Mouse (Mus musculus) thymus, postnatal 14 days (tissue): ENCODE results near the gene Rad50.

ENCODE experiments used
- DNase-seq: peaks from one replicate; pipeline ENCODE4 v3.0.0; 2021

The Rad50 gene

DNA sequence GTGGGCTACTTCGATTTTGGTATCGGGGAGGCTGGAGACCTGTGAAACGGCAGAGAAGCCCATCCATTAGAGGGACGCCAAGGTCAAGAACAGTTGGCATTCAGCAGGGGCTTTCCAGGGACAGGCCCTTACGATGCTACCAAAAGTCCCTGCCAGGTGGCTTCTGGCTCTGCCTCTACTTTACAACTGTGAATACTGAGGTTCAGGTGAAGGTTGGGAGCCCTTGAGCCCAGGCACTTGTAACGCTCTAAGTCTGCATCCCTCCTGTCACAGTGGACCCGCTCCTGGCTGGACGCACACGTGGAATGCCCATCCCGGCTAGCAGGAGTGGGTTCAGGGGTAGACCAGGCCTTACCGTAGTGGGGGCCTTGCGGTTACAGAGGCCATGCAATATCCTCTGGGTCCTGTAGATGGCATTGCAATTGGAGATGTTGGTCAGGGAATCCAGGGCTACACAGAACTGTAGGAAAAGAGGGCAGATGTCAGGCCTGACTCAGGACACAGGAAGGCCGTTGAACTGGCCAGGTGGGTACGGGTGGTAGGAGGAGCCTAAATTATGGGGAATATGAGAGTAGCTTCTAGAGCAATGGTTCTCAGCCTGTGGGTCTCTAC is 74.9 kb downstream of the Rad50 start:
- DNase-seq = no peak

DNA sequence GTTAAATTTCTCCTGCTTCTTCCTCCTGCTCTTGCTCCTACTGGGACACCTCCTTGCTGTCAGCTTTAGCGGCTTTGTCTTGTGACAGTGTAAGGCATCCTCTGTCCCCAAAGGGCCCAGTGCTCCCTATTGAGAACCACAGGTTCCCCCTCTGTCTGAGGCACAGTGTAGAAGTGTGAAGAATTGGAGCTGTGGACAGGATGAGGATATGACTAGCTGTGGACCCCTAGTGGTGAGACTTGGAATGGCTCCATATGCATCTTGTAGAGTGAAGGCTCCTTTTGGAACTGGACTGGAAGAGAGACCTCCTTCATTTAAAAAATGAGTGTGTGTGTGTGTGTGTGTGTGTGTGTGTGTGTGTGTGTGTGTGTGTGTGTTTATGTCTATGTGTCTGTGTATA is 79.3 kb downstream of the Rad50 start:
- DNase-seq = peak; percentile 76

DNA sequence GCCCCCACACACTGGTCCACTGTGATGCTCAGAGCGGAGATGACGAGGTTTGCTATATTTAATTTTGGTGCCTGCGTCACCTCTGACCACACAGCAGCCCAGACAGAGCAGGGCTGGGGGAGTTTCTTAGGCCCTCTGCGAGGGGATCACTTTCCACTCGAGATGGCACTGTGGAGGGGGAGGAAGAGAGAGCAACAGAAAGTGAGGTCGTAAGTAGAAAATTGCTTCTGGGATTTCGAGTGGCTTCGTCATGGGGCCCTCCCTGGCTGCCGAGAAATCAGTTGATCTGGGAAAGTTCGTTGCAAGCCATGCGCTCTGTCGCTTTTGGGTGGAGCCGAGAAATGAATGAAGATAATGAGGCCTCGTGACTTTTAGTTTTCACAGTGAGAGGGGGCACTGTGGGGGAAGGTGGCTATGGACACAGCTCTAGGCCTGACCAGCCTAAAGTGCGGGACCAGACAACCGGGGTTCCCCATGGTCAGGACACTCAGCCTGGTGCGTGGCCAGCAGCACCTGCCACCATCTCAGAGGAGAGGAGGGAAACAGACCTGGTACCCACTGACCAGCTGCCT is 80.2 kb downstream of the Rad50 start:
- no peak for DNase-seq

DNA sequence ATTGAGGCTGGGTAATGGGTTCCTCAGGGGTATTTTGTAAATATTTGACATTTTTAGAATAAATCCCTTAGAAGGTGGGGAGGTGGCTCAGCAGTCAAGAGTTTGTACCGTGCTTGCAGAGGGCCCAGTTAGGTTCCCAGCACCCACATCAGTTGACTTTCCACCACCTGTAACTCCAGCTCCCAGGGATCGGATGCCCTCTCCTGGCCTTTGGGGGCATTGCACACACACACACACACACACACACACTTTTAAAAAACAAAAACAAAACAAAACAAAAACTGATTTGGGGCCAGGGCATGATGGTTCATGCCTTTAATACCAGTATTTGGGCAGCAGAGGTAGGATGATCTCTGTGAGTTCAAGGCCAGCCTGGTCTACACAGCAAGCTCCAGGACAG is 83.0 kb downstream of the Rad50 start:
- DNase-seq = no peak

DNA sequence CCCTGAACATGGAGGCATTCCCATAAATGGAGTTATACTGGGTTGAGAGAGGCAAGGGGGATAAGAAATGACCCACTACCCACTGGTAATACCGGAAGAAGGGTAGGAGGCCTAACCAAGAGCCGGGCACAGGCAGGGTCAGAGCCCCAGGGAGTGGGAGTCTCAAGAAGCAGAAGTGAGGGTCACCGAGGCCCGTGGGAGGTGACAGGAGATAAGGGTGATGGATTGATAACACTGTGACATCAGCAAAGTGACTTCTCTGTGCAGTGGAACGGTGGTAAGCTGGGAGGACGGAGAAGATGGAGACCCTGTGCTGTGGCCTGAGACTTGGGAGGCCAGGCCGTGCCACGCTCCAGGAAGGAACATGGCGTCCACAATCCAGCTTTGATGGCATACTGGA is 83.5 kb downstream of the Rad50 start:
- DNase-seq = no peak

DNA sequence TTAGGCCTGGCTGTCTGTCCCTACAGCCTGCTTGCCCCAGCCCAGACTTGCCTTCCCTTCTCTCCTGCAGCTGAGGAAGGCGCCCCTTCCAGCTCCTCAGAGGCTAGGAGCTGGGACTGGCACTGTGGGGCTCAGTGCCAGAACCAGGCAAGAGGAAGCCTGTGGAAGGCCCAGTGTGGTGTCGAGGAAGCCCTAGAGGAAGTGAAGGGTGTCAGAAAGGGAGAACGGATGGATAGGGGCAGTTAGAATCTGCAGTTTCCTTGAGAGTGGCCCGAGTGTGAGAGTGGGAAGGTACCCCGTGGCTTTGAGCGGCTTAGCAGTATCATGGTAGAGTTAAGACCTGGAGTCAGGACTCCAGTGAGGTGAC is 84.7 kb downstream of the Rad50 start:
- no peak for DNase-seq

DNA sequence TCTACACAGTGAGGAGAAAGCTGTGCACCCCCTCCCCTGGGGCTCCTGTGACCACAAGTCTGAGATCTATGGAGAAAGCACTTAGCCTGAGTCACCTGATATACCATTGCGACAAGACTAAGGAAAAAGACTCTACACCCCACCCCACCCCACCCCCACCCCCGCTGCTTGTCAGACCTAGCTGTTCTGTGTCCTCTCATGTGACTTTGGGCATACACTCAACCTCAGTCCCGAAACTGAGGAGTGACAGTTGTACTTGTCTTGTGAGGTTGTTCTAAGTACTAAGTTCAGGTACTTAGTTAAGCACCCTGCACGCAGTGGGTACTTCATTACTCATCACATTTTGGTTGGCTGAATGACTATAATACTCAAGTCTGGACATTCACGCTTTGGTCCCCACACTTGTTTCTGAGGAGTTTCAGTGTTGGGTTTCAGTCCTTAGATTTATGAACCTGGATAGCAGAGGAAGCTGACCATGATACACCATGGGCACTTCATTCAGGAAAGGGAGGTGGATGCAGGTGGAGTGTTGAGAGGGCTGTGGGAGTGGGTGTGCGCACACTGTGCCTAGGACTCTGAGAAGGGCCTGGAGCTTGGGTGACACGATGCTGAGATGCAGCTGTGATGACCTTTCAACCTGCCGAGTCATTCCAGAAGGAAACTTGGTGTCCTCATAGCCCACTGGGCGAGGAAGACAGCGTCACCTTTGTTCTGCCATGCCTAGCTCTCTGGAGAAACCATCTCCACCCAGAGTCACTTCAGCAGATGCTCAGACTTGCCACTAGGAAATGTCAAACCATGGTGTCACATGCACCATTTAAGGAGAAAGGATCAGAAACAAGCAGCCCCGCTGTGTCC is 85.3 kb downstream of the Rad50 start:
- no peak for DNase-seq

DNA sequence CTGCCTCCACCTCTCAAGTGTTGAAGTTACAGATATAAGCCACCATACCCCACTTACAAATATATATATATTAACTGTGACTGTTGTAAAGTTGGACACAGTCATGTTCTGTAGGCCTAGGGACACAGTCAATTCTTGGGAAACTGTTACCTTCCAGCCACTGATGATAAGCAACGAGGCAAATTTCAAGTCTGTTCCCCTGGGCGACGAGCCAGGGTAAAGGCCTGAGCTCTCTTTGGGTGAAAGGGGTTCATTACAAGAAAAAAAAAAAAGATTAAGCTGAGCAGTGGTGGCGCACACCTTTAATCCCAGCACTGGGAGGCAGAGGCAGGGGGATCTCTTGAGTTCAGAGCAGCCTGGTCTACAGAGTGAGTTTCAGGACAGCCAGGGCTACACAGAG is 87.0 kb downstream of the Rad50 start:
- DNase-seq = no peak

DNA sequence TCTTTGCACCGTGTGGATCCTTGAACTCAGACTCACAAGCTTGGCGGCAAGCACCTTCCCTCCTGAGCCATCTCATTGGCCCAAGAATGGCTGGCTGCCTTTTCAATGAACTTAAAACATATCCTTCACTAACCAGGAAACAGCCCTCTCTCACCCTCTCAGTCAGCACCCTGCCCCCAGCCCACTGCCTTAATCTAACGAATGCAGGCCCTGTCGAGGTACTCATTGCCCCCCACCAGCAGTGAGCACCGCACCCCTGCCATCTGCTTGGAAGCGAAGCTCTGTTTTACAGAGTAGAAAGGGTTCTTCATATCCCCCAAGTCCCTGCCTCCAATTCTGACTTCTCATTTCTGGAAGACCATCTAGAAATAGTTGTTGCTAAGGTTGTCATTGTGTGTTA is 87.7 kb downstream of the Rad50 start:
- DNase-seq = no peak

DNA sequence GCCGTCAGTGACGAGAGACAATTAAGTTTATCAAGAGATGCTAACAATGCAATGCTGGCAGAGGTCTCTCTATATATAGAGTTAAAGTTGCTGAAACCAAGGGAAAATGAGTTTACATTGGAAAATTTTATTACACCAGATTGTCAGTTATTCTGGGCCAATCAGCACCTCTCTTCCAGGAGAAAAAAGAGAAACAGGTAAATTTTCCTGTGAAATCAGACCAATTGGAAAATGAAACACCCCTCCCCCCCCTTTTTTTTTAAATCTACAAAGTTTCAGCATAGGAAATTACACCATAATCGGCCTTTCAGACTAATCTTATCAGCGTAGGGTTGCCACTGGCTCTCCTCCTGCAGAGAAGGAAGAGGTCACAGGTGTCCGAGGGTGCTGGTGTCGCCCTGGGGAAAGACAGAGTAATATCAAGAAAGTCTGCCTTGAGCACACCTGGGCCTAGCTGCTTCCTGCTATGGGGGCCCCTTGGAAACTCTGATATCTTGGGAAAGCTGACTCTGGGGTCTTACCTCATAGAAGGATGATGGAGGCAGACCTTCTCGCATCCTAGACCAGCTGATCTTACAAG is 88.4 kb downstream of the Rad50 start, which contains the start of gene Il4:
TSS of gene Il4 (minus strand) at position 51 of the 580 bp plus-strand sequence.
- DNase-seq = no peak

DNA sequence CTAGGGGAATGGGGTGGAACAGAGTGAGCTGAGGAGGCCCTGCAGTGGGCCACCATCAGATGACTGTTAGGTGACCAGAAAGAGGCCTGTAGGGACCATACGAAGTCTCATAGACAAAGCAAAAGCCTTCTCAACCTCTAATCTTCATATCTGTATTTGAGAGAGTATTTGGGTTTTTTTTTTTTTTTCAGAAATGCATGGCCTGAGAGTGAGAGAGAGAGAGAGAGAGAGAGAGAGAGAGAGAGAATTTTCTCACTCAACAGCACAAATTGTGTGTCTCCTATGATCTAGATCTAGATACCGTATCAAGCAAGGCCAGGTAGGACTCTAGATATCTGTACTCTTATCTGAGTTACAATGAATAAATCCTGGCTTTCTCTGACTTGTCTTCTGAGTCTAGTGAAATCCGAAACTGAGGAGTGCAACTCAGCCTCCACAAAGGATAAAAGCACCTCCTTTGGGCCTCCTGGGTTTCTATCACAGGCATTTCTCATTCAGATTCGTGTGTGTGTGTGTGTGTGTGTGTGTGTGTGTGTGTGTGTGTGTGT is 89.5 kb downstream of the Rad50 start:
- DNase-seq = no peak

DNA sequence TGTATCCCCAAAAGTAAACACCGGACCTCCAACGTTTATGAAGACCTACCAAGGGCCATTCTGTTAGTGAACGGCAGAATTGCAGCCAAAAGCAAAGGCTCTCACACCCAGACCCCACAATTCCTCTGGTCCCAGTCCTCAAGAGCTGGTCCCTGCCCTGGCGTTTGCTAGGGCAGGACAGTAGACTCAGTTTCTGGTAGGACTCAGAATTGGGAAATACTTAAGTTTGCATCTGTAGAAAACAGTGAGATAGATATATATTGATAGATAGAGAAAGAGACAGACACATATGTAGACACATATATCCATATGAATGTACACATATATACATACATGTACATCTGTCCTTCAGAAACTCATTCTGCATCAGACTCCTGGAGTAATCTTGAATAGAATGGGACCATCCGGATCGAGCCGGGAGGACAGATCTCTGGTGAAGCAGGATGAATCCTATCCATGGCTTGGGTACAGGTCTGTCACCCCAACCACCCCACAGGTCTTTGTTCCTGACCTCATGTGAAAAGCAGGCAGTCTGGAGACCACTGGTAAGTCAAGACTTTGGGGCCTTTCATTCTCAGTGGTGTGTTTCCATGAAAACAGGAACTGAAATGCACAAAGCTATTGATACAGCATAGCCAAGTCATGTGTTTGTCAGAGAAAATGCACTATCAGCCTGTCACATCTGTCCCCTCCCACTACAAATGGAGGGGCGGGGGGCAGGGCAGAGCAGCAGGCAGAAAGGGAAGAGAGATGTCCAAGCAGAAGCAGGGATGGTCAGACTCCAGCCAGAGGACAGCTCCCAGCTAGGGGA is 90.2 kb downstream of the Rad50 start:
- DNase-seq = no peak

DNA sequence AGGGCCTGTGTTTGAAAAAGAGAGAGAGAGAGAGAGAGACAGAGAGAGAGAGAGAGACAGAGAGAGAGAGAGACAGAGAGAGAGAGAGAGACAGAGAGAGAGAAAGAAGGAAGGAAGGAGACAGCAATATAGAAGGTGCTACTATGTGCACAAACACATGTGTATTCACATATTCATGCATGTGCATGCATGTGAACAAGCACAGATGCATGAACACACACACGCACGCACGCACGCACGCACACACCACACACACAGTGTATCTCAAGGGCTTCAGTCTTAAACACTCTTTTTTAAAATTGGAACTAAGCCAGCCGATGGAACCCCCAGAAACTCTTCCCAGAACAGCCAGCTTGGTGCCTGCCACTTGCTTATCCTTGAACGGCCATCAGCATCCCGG is 91.5 kb downstream of the Rad50 start:
- DNase-seq = no peak

DNA sequence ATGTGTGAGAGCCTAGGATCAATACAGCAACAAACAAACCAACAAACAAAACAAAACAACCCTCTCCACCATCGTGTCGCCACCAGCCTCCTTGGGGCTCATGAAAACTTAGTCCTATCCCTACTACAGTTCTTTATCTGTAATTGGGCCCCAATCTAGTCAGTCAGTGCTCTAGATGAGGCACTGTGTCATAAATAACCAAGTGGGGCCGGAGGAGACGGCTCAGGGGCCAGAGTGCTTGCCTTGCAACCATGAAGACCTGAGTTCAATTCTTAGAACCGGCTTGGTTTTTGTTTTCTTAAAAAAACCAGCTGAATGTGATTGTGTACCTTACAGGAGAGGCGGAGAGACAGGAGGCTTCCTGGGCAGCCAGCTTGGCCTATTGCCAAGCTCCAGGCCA is 91.9 kb downstream of the Rad50 start:
- no peak for DNase-seq

DNA sequence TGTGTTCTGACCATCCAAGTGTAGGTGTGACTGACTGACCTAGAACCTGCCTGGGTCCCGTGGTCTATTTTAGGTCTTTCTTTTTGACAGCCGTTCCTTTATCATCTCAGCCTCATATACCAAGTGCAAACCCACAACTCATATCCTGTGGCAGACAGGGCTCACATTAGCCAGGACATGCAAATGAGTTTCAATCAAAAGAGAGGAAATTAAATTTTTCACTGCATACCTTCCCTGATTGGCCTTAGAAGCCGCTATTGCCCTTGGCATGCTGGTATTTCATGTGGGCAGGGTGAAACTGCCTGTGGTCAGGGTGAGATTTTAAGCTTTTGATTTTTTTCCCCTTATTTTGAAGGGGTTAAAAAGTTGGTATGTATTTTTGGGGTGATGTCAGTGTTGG is 97.4 kb downstream of the Rad50 start:
- no peak for DNase-seq

DNA sequence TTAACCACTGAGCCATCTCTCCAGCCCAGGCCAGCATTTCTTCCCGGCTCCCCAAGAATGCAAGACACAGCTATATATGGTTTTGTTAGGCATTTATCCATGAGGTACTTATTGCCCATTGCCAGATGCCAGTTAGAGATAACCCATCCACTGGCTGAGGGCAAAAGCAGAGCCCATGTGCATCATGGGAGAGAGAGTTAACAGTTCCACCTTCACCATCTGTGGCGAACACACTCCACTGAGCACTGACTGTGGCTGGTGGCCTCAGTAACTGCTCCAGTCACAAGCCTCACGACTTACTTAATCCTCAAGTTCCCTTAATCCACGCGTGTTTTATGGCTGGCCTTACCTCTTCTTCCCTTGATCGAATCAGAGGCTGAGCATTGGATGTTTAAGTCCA is 97.9 kb downstream of the Rad50 start:
- DNase-seq = no peak

DNA sequence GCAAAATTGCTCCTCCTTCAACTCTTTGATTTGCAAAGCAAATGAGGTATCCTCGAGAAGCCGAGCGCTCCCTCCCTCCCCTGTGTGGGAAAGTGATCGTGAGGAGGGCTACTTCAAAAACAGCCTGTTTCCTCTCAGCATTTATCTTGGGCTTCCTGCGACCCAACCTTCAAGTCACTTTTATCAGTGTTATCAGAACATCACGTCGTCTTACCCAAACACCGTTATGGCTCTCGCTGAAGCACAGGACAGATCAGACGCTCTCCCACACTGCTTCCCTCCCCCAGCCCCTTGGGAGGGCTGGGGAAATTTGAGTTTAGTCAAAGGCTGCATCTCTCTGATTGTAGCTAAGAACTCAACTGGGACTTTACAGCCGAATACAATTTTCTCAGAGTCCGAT is 101.5 kb downstream of the Rad50 start:
- DNase-seq = no peak

DNA sequence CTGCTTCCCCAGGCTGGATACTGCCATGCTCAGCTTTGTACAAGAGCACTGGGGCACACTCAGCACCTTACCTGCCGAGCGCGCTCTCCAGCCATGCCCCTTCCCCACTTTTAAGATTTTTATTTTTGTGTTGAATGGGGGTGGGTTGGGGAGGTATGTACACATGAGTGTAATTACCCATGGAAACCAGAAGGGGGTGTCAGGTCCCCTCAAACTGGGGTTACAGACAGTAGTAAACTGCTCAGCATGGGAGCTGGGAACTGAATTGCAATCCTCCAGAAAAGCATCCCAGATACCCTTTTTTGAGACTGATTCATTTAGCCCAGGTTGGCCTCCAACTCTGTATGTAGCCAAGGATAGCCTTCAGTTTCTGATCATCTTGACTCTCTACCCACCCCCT is 102.1 kb downstream of the Rad50 start:
- no peak for DNase-seq
